Mouse (Mus musculus): ENCODE results near the gene Sept9.
"Not testable (repeated sequence)": the region's sequence is repeated elsewhere in the genome, so short reads cannot be mapped to it uniquely, and the experiment has no call there.

Gene Sept9

GRCm38 (mm10) chr11:117316441-117317331, 117.2 kb downstream of the Sept9 start:
- peak; percentile 55 for DNase-seq

DNA sequence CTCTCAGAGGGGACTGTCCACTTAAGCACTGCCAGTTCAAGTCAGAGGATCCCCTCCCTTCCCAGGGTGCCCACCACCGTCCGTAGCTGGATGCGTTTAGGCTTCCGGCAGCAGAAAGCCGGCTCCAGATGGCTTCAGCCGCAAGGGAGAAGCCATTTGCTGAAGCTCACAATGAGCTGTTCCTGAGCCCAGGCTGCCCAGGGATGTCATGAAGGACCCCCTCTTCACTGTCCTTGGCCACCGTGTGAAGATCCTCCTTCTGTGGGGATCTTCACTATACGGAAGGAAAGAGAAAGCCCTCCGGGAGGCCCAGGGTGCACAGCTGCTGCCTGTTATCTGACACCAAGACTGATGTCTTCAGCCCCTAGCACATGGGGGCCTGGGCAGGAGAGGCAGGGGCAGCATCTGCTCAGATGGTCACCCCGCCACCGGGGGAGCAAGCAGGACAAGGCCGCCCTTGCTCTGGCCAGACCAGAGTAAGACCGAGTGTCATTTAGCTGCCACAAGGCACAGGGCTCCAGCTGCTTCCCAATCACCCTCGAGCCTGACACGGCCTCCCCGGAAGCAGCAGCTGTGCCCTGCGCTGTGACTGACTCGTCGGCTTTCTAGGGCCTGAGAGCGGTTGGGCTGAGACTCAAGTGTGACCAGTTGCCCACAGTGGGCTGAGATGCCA, 118.1 kb downstream of the Sept9 start:
- DNase-seq = peak; percentile 29

DNA sequence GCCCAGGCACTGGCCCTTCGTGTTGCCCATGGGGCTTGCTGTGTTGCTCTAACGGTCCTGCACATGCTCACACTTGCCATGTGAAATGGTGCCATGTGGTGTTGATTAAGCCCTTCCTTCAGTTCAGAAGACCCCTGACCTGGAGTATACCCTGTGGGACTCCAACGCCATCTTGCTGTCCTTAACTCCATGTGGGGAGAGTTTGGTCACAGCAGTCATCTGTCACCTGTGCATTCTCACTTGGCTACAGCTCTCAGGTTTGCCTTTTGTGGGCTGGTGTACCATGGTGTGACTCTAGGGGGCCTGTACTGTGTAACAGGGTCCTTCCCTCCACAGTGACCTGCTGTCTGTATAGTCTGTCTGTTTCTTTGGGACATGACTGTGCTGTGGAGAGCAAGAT, 118.7 kb downstream of the Sept9 start:
- DNase-seq = no peak

DNA sequence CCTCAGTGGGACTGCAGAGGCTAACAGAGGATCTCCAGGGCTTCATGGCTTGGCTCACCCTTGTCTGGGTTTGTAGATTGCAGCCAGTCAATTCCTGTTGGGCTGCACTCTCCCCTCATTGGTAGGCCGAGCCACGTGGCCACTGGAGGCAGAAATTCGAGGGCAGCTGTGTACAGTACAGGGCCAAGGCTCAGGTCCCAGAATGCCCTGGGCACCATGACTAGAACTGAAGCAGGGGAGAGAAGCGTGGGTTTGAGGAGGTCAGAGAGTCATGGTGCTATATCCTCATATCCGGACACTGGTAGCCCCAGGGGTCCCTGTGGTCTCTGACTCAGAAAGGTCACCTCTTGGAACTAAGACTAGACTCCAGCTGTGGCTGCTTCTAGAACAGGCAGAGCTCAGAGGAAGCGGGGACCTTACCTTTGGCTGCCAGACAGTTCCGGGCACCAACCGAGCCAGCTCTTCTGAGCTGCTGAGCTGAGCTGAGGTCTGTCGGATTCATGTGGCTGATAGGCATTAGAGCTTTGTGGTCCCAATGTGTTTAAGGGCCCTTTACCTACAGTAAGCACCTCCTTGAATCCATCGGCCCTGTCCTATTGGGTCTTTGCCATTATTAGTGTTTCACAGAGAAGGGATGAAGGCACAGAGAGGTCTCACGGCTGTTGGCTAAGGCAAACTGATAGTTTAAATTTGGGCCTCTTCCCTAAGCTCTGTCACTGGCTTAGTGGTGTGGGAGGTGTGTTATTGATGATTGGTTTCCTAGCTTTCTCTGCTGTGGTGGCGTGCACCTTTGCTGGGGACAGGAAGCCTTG, 119.5 kb downstream of the Sept9 start:
- no peak for DNase-seq

DNA sequence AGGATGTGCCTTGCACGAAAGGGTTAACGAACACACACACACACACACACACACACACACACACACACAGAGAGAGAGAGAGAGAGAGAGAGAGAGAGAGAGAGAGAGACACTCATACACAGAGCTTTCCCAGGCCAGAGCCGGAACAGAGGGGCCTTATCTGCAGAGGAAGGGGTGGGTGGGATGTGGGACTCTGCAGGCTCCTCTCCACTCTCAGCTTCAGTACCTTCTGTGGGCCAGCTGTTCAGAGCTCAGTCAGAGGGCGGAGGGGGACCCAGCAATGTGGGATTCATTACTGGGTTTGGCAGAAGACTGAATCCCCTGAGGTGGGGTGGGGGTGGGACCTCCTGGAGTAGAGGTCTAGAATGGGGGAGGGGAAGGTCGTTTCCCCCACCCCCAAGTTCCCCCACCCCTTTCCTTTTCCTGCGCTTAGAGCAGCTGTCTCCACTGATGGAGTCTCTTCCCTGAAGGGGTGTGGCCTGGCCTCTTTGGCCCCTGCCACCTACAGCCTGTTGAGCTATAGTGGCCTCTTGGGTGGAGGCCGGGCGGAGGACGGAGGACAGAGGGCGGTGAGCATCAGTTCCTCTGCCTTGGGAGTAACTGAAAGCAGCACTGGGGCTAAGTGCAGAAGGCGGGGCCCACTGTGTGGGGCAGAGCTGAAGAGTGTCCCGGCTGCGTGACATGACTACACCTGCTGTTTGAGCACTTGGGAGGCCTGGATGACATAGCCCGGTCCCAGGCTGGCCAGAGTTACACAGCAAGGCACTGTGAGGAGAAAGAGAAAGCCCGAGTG, 120.3 kb downstream of the Sept9 start:
- no peak for DNase-seq

DNA sequence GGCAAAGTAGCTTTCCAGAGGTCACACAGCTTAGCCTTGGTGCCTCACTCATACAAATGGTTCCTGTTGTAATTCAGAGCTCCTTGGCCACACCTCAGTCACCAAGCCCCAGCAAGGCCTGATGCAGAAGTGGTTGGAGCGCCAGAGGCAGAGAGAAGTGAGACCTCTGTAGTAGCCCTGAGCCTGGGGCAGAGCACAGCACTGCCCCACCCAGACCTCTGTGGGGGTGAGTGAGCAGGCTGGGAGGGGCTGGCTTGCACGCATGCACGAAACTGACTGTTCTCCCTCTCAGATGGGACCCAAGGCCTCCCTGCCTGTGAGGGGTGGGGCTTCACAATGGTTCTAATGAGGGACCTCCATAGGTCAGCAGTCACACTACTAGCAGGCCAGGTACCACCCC, 121.0 kb downstream of the Sept9 start:
- no peak for DNase-seq

DNA sequence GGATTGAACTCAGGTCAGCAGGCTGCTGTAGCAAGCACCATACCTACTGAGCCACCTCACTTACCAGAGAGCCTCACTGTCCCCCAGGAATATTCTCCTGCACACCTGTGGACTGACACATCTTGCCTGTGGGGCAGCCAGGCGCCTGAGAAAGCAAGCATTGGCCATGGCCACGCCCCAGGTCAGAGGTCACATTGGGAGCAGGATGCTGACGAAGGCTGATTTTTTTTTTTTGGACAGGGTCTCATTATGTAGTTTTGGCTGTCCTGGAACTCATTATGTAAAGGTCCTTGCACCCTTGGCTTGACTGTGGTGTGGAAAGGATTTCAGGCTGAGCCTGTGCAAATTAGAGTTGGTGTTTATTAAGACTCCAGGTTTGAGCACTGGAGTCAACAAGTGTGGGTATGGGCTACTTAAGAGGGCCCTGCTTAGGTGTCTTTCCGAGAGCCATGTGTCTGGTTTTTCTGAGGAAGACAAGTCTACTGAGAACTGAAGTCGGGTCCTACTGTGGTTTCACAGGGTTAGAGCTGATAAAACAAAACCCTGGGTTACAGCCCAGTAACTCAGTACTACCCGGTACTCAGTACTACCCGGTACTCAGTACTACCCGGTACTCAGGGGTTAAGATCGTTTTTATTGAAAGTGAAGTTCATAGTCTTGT, 122.0 kb downstream of the Sept9 start:
- no peak for DNase-seq

- no peak for DNase-seq
Observed at GRCm38 (mm10) chr11:117322311-117322710, 122.8 kb downstream of the Sept9 start.

GRCm38 (mm10) chr11:117322730-117323579, 123.5 kb downstream of the Sept9 start:
- DNase-seq = no peak

- DNase-seq = no peak
Observed at GRCm38 (mm10) chr11:117323976-117324574, 124.6 kb downstream of the Sept9 start.

DNA sequence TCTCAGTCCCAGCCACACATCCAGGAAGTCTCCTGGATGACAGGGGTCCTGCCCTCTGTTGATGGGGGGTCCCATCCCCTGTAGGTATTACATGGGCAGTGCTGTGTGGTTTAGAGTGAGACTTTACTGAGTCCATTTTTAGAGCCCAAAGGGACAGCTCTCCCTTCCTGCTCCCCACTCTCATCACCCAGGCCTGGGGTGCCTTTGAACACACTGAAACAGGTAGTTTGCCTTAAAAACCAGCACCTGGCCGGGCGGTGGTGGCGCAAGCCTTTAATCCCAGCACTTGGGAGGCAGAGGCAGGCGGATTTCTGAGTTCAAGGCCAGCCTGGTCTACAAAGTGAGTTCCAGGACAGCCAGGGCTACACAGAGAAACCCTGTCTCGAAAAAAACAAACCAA, 125.3 kb downstream of the Sept9 start:
- not testable (repeated sequence) for DNase-seq

- DNase-seq = no peak
Observed at GRCm38 (mm10) chr11:117325131-117325467, 125.6 kb downstream of the Sept9 start.

GRCm38 (mm10) chr11:117325468-117326139, 126.1 kb downstream of the Sept9 start:
- DNase-seq = no peak

- peak; percentile 73 for DNase-seq
Observed at GRCm38 (mm10) chr11:117326140-117326725, 126.8 kb downstream of the Sept9 start.

DNA sequence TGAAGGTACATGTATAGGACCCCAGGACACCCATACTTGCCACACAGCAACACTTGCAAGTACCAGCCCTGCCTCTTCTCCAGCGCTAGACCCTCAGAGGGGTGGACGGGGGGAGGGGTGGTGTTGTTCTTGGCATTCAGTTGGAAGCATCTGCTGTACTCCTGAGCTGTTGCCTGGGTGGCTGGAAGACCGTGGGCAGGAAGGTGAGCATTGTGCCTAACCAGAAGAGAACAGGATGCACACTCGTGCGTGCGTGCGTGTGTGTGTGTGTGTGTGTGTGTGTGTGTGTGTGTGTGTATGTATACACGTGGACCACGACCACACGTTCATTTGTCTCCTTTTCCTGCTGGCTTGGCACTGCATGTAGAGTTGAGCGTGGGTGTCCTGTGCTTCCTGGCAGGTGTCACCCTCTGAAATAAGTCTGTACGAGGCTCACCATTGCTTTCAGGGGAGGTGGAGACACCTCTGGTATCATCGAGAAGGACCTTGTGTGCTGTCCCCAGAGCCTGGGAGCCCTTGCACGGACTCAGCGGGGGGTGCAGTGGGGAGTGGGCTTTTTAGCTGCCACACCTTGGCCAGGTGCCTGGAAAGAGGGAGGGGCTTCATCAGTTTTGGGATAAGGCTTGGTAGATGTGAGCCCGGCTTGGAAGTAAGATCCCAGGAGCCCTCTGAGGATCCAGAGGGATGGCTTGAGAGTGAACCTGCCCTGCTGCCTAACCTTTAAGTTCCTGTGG, 127.6 kb downstream of the Sept9 start:
- DNase-seq = peak; percentile 79

GRCm38 (mm10) chr11:117327633-117328032, 128.2 kb downstream of the Sept9 start:
- no peak for DNase-seq

DNA sequence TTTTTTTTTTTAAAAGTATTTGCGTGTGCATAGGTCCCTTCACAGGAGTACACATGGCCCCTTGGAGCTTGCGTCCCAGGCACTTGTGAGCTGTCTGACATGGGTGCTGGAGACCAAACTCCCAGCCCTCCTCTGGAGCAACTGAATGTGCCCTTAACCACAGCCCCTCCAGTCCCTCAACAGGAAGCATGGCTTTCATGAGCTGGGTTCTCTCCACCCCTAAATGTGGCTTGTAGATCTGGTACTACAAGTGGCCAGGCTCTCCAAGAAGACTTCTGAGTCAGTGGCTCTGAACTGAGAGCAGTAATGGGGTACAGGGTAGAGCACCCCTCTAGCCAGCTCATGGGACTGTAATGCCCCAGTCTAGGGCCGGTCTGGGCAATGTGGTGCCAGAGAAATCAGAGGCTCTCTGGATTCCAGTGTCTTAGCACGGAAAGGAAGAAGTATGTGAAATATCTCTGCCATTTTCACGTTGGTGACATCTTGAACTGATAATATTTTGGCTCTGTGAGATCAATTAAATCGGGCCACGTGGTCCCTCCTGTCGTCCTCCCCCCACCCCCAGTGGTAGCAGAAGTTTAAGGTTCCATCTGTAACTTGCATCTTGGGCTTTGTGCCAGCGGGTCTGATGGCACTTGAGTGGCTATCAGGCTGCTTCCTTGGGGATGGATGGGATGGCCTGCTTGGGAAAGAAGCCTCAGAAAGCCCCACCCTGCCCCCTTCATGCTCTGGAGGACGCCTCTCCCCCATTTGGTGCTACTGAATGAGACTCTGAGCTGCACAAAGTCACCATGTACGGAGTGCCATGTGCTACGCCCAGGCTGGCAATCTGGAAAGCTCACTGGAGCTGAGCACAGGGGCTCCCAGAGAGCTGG, 130.9 kb downstream of the Sept9 start:
- no peak for DNase-seq

DNA sequence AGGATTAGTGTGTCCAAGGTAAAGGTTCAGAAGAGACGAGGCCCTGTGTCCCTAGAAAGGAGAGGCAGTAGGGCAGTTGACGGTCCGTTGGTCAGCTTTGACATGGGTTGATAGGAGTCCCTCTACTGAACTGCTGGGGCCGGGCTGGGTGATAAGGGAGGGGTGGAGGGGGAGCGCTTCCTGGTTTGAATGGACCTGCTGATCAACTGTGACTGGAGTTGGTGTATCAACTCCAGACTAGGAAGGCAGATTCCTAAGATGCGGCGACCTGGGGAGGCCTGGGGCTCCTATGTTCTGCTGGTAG, 131.4 kb downstream of the Sept9 start:
- no peak for DNase-seq

Measured in right cerebral cortex, adult 18-20 months (tissue).